In genomic region chr7:45025601-45026220, GRCm38 (mm10) we compare ENCODE assay signal across 10 mouse cellular contexts. TPM values are rescaled to one million over a fixed set of nuclear protein-coding genes. Genes with fewer than 3 reads are reported as not detected.
A peak's percentile ranks its signal among the peaks of the same experiment; 100 is the strongest.
DNase-seq lines count a peak whose midpoint lies in the region; ATAC-seq and TF ChIP-seq lines count a peak whose summit lies in the region.
"Had no signal": no experiment of that assay in that cellular context is flagged by ENCODE, and none has a peak within 500 bp of the region (broad histone marks: within the 10 kb centered on the region; RNA-seq: fewer than 3 reads in every experiment).

No protein-coding gene starts in this region.

- H3K4me1 ChIP-seq in forebrain, postnatal 0 days (ENCODE audit: insufficient read depth): no peaks in the 10 kb centered on the region
- H3K4me1 ChIP-seq in forebrain, embryonic 14.5 days (ENCODE audit: control insufficient read depth, insufficient read depth, low read length): no peaks in the 10 kb centered on the region
- H3K4me1 ChIP-seq in lung, embryonic 14.5 days (ENCODE audit: insufficient read depth): no peaks in the 10 kb centered on the region
- no peaks in the 10 kb centered on the region for H3K4me1 ChIP-seq in stomach, embryonic 16.5 days (ENCODE audit: control insufficient read depth, insufficient read depth, low read length)

- TF ChIP-seq CTCF in forebrain, postnatal 0 days (IDR thresholded peaks at IDR 0.05; ENCODE audit: low read depth): no peak
- TF ChIP-seq CTCF in lung, embryonic 14.5 days (IDR thresholded peaks at IDR 0.05; ENCODE audit: low read depth): no peak

- H3K27me3 ChIP-seq in forebrain, postnatal 0 days (ENCODE audit: insufficient read depth, low read length): no peaks in the 10 kb centered on the region
- no peaks in the 10 kb centered on the region for H3K27me3 ChIP-seq in forebrain, embryonic 14.5 days (replicated peaks; ENCODE audit: control insufficient read depth, insufficient read depth, low read length)
- H3K27me3 ChIP-seq in lung, embryonic 14.5 days (ENCODE audit: insufficient read depth, low read length): no peaks in the 10 kb centered on the region
- H3K27me3 ChIP-seq in stomach, embryonic 16.5 days (ENCODE audit: control insufficient read depth, insufficient read depth, low read length): no peaks in the 10 kb centered on the region

- H3K9ac ChIP-seq in forebrain, postnatal 0 days: 0 out of 2 replicates have a peak overlapping the region, but pooled peaks have one; percentile 22
- H3K9ac ChIP-seq in forebrain, embryonic 14.5 days (ENCODE audit: low read length): no peak overlapping the region
- H3K9ac ChIP-seq in lung, embryonic 14.5 days: no peak overlapping the region
- no peak overlapping the region for H3K9ac ChIP-seq in stomach, embryonic 16.5 days (ENCODE audit: low read length)

- no peak overlapping the region for H3K4me2 ChIP-seq in forebrain, postnatal 0 days (ENCODE audit: low read depth)
- H3K4me2 ChIP-seq in forebrain, embryonic 14.5 days (ENCODE audit: low read length): no peak overlapping the region
- no peak overlapping the region for H3K4me2 ChIP-seq in lung, embryonic 14.5 days
- H3K4me2 ChIP-seq in stomach, embryonic 16.5 days (ENCODE audit: low read depth, low read length): no peak overlapping the region

- no peaks in the 10 kb centered on the region for H3K9me3 ChIP-seq in forebrain, postnatal 0 days (ENCODE audit: low read length)
- no peaks in the 10 kb centered on the region for H3K9me3 ChIP-seq in forebrain, embryonic 14.5 days (replicated peaks; ENCODE audit: control insufficient read depth, low read length)
- H3K9me3 ChIP-seq in lung, embryonic 14.5 days (ENCODE audit: low read depth, low read length): no peaks in the 10 kb centered on the region
- H3K9me3 ChIP-seq in stomach, embryonic 16.5 days (replicated peaks; ENCODE audit: control insufficient read depth, low read length): no peaks in the 10 kb centered on the region

- H3K36me3 ChIP-seq in forebrain, postnatal 0 days (ENCODE audit: insufficient read depth): peaks cover 41% of the 10 kb centered on the region
- H3K36me3 ChIP-seq in forebrain, embryonic 14.5 days (ENCODE audit: control insufficient read depth, insufficient read depth, low read length): peaks cover 44% of the 10 kb centered on the region
- H3K36me3 ChIP-seq in lung, embryonic 14.5 days (ENCODE audit: insufficient read depth): peaks cover 42% of the 10 kb centered on the region
- peaks cover 7% of the 10 kb centered on the region; the same call in 1 of the 2 replicates for H3K36me3 ChIP-seq in stomach, embryonic 16.5 days (ENCODE audit: control insufficient read depth, insufficient read depth, low read length)

- H3K27ac ChIP-seq in forebrain, postnatal 0 days (ENCODE audit: low read depth, low read length): peak overlapping the region; percentile 9; the same call in 1 of the 2 replicates
- H3K27ac ChIP-seq in forebrain, embryonic 14.5 days (ENCODE audit: low read depth, low read length): no peak overlapping the region
- H3K27ac ChIP-seq in lung, embryonic 14.5 days (ENCODE audit: low read depth): no peak overlapping the region
- H3K27ac ChIP-seq in stomach, embryonic 16.5 days (ENCODE audit: low read length): peak overlapping the region; percentile 2; the same call in 1 of the 2 replicates

- 63% methylated on average over 8 of the region's 8 CpGs for WGBS in forebrain, postnatal 0 days
- WGBS in forebrain, embryonic 14.5 days: 82% methylated on average over 8 of the region's 8 CpGs
- WGBS in lung, embryonic 14.5 days: 64% methylated on average over 8 of the region's 8 CpGs
- whole genome bisulfite sequencing in stomach, embryonic 16.5 days: 65% methylated on average over 8 of the region's 8 CpGs

- DNase-seq in forebrain, postnatal 0 days: no peak
- DNase-seq in forebrain, embryonic 14.5 days (ENCODE audit: low spot score): no peak
- peak; percentile 8 for DNase-seq in lung, embryonic 14.5 days
- no peak for DNase-seq in lung, postnatal 36 days
- DNase-seq in fat pad, adult 2 months (ENCODE audit: extremely low read depth, low read depth, low spot score): peak; percentile 97
- DNase-seq in left cerebral cortex, adult 9 months (ENCODE audit: low spot score in 2 of 2): no peak
- DNase-seq in thymus, adult 18-20 months: no peak
- DNase-seq: cerebellum, adult 8-10 months; retina, postnatal 1 day had no signal

- ATAC-seq in forebrain, postnatal 0 days: peak; percentile 17; the same call in 1 of the 2 replicates
- no peak for ATAC-seq in forebrain, embryonic 14.5 days
- no peak for ATAC-seq in lung, embryonic 14.5 days (ENCODE audit: insufficient read depth)
- ATAC-seq in stomach, embryonic 16.5 days (ENCODE audit: insufficient read depth, low FRiP score): no peak

- no peak overlapping the region for H3K4me3 ChIP-seq in forebrain, postnatal 0 days (ENCODE audit: low read depth, low read length)
- H3K4me3 ChIP-seq in forebrain, embryonic 14.5 days (ENCODE audit: low read depth, low read length): no peak overlapping the region
- H3K4me3 ChIP-seq in lung, embryonic 14.5 days (ENCODE audit: low read depth, low read length): no peak overlapping the region
- H3K4me3 ChIP-seq in stomach, embryonic 16.5 days (replicated peaks; ENCODE audit: low read length): no peak overlapping the region

RNA-seq across cellular contexts. Expression of gene Rras, which starts 8.0 kb away (rescaled TPM):
- 2.9 and 4.2 TPM in 2 replicates for total RNA-seq in forebrain, postnatal 0 days (2014; rRNA removed)
- 10.6 and 13.1 TPM in 2 replicates for polyA plus RNA-seq in forebrain, postnatal 0 days (2015; fragmentation: Nextera tagmentation; extraction: Ambion mirVana)
- 11.4 and 14.7 TPM in 2 replicates for polyA plus RNA-seq in forebrain, embryonic 14.5 days (2014; fragmentation: Nextera tagmentation; extraction: Ambion mirVana)
- polyA plus RNA-seq in lung, embryonic 14.5 days (2014; fragmentation: Nextera tagmentation; extraction: Ambion mirVana): 46.2 and 46.5 TPM in 2 replicates
- 63.6 and 68.0 TPM in 2 replicates for polyA plus RNA-seq in stomach, embryonic 16.5 days (2015; fragmentation: Nextera tagmentation; extraction: Ambion mirVana)

RNA-seq across cellular contexts. Expression of gene Scaf1, which starts 9.5 kb away (rescaled TPM):
- total RNA-seq in forebrain, postnatal 0 days (2014; rRNA removed): 58.7 and 72.5 TPM in 2 replicates
- polyA plus RNA-seq in forebrain, postnatal 0 days (2015; fragmentation: Nextera tagmentation; extraction: Ambion mirVana): 43.4 and 50.0 TPM in 2 replicates
- 40.5 and 47.8 TPM in 2 replicates for polyA plus RNA-seq in forebrain, embryonic 14.5 days (2014; fragmentation: Nextera tagmentation; extraction: Ambion mirVana)
- polyA plus RNA-seq in lung, embryonic 14.5 days (2014; fragmentation: Nextera tagmentation; extraction: Ambion mirVana): 45.9 and 53.6 TPM in 2 replicates
- 22.9 and 24.5 TPM in 2 replicates for polyA plus RNA-seq in stomach, embryonic 16.5 days (2015; fragmentation: Nextera tagmentation; extraction: Ambion mirVana)

RNA-seq across cellular contexts. Expression of gene Prr12, which starts 27.0 kb away (rescaled TPM):
- 12.6 and 14.0 TPM in 2 replicates for total RNA-seq in forebrain, postnatal 0 days (2014; rRNA removed)
- polyA plus RNA-seq in forebrain, postnatal 0 days (2015; fragmentation: Nextera tagmentation; extraction: Ambion mirVana): 4.9 and 8.2 TPM in 2 replicates
- polyA plus RNA-seq in forebrain, embryonic 14.5 days (2014; fragmentation: Nextera tagmentation; extraction: Ambion mirVana): 13.6 and 16.0 TPM in 2 replicates
- 14.2 and 16.2 TPM in 2 replicates for polyA plus RNA-seq in lung, embryonic 14.5 days (2014; fragmentation: Nextera tagmentation; extraction: Ambion mirVana)
- 8.3 and 8.7 TPM in 2 replicates for polyA plus RNA-seq in stomach, embryonic 16.5 days (2015; fragmentation: Nextera tagmentation; extraction: Ambion mirVana)

RNA-seq across cellular contexts. Expression of gene Bcl2l12, which starts 27.2 kb away (rescaled TPM):
- 7.5 and 7.9 TPM in 2 replicates for total RNA-seq in forebrain, postnatal 0 days (2014; rRNA removed)
- 7.8 and 8.5 TPM in 2 replicates for polyA plus RNA-seq in forebrain, postnatal 0 days (2015; fragmentation: Nextera tagmentation; extraction: Ambion mirVana)
- 20.0 and 23.4 TPM in 2 replicates for polyA plus RNA-seq in forebrain, embryonic 14.5 days (2014; fragmentation: Nextera tagmentation; extraction: Ambion mirVana)
- 69.9 and 76.9 TPM in 2 replicates for polyA plus RNA-seq in lung, embryonic 14.5 days (2014; fragmentation: Nextera tagmentation; extraction: Ambion mirVana)
- polyA plus RNA-seq in stomach, embryonic 16.5 days (2015; fragmentation: Nextera tagmentation; extraction: Ambion mirVana): 43.8 and 45.8 TPM in 2 replicates

RNA-seq across cellular contexts. Expression of gene Irf3, which starts 28.3 kb away (rescaled TPM):
- 39.3 and 39.7 TPM in 2 replicates for total RNA-seq in forebrain, postnatal 0 days (2014; rRNA removed)
- polyA plus RNA-seq in forebrain, postnatal 0 days (2015; fragmentation: Nextera tagmentation; extraction: Ambion mirVana): 23.1 and 24.0 TPM in 2 replicates
- 52.7 and 60.6 TPM in 2 replicates for polyA plus RNA-seq in forebrain, embryonic 14.5 days (2014; fragmentation: Nextera tagmentation; extraction: Ambion mirVana)
- 78.7 and 83.0 TPM in 2 replicates for polyA plus RNA-seq in lung, embryonic 14.5 days (2014; fragmentation: Nextera tagmentation; extraction: Ambion mirVana)
- polyA plus RNA-seq in stomach, embryonic 16.5 days (2015; fragmentation: Nextera tagmentation; extraction: Ambion mirVana): 96.2 and 96.4 TPM in 2 replicates

Comparison
In these comparisons a context has a peak if more than half of its experiments do, and no peak if none do; other contexts are left out.
1. DNase-seq: peak in lung, embryonic 14.5 days (single experiment) and fat pad, adult 2 months (single experiment); none in forebrain, postnatal 0 days (single experiment), forebrain, embryonic 14.5 days (single experiment), lung, postnatal 36 days (single experiment), left cerebral cortex, adult 9 months (0 of 2) and thymus, adult 18-20 months (0 of 2).
2. H3K27ac ChIP-seq: peak in forebrain, postnatal 0 days (single experiment) and stomach, embryonic 16.5 days (single experiment); none in forebrain, embryonic 14.5 days (single experiment) and lung, embryonic 14.5 days (single experiment).